Mouse (Mus musculus): ENCODE results near the gene Kynu.

DNA sequence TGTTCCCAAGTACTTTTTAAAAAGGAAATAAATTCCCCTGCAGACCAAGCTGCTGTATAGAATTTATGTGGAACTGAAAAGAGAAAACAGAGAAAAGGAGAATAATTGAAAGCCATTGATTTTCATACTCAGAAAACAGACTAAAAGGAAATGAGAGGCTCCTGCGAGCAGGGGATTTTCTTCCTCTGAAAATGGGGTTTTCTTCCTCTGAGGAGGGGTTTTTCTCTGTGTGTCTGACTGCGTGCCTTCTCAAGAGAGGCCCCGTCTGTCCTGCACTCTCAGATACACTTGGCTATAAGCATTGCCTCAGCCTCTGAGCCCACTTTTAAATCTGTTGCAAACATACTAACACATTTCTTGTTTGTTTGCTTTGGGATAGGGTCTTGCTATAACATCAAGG is 1.9 kb downstream of the Kynu start:
- TF ChIP-seq CTCF (IDR thresholded peaks at IDR 0.05) (no peak), POLR2A (IDR thresholded peaks at IDR 0.05; ENCODE audit: insufficient read depth, low read depth, low read length) (no peak), EP300 (IDR thresholded peaks at IDR 0.05; ENCODE audit: insufficient read depth, low read depth, low read length) (no peak)
